Mouse (Mus musculus) liver, embryonic 14.5 days (tissue): ENCODE measurements around the gene Ubr4.

Source experiments
- CTCF ChIP-seq: IDR thresholded peaks from 2 replicates; pipeline ENCODE4 v1.5.1; 2016; ENCODE audit warnings: antibody characterized with exemption, low read depth, control low read depth
- EP300 ChIP-seq: IDR thresholded peaks from 2 replicates; pipeline ENCODE4 v1.6.1; 2016; ENCODE audit warnings: antibody characterized with exemption, low read depth

- no peak for TF ChIP-seq CTCF
- TF ChIP-seq EP300: no peak
Measured at GRCm38 (mm10) chr4:139511557-139511956, 159.1 kb downstream of the Ubr4 start.
